Mouse (Mus musculus) erythroblast, embryonic 14.5 days (primary cell): ENCODE measurements around the gene Map2k2.

Experiments used
- GATA1 ChIP-seq: IDR thresholded peaks from 2 replicates; pipeline ENCODE4 v1.6.1; 2012; ENCODE audit warnings: low read length, inconsistent platforms, mixed read lengths
- TAL1 ChIP-seq: IDR thresholded peaks from 3 replicates; pipeline ENCODE4 v1.6.1; 2012; ENCODE audit warnings: low read length, inconsistent platforms, mixed read lengths

GRCm38 (mm10) chr10:81177491-81177925, 71.8 kb downstream of the Map2k2 start:
- TF ChIP-seq GATA1, result peak; percentile 16; the same call in 1 of the 2 replicates
- TF ChIP-seq TAL1, result peak; percentile 16; the same call in 1 of the 3 replicates
